Mouse (Mus musculus): Measurements from ENCODE around the gene Mindy2.
"Not testable (repeated sequence)": the region's sequence is repeated elsewhere in the genome, so short reads cannot be mapped to it uniquely, and the experiment has no call there.

Mindy2 gene

GRCm38 (mm10) chr9:70584641-70585040 lies 72.3 kb downstream of the Mindy2 start:
- DNase-seq (ENCODE audit: low spot score) = no peak

GRCm38 (mm10) chr9:70580956-70581355 lies 76.0 kb downstream of the Mindy2 start:
- no peak for DNase-seq (ENCODE audit: low spot score)

GRCm38 (mm10) chr9:70578123-70578522 lies 78.9 kb downstream of the Mindy2 start:
- no peak for DNase-seq (ENCODE audit: low spot score)

- DNase-seq (ENCODE audit: low spot score) = no peak
These were observed 86.6 kb downstream of the Mindy2 start for GRCm38 (mm10) chr9:70570351-70570750.

- no peak for DNase-seq (ENCODE audit: low spot score)
These were observed 89.3 kb downstream of the Mindy2 start for GRCm38 (mm10) chr9:70567651-70568050.

GRCm38 (mm10) chr9:70562825-70563224 lies 94.1 kb downstream of the Mindy2 start:
- no peak for DNase-seq (ENCODE audit: low spot score)

GRCm38 (mm10) chr9:70556796-70557195 lies 100.2 kb downstream of the Mindy2 start:
- DNase-seq (ENCODE audit: low spot score) = no peak

GRCm38 (mm10) chr9:70555431-70555830 lies 101.5 kb downstream of the Mindy2 start:
- no peak for DNase-seq (ENCODE audit: low spot score)

GRCm38 (mm10) chr9:70552233-70552632 lies 104.7 kb downstream of the Mindy2 start:
- not testable (repeated sequence) for DNase-seq (ENCODE audit: low spot score)

GRCm38 (mm10) chr9:70551524-70551923 lies 105.5 kb downstream of the Mindy2 start:
- DNase-seq (ENCODE audit: low spot score) = no peak
